Mouse (Mus musculus) stomach, postnatal 0 days (tissue): Measurements from ENCODE around the gene Hspbp1. TPM values are rescaled to one million over a fixed set of nuclear protein-coding genes. Genes with fewer than 3 reads are reported as not detected.
A peak's percentile ranks its signal among the peaks of the same experiment; 100 is the strongest.

ENCODE experiments used
- ATAC-seq: fragments of 200-750 bp; cut with Nextera tagmentation; 2 replicates; pipeline ENCODE4 v1.8.0; 2017; ENCODE audit not compliant: low FRiP score, low TSS enrichment
- DNase-seq: peaks from one replicate; pipeline ENCODE4 v3.0.0-alpha.2; 2016; ENCODE audit warnings: low spot score
- H3K27ac ChIP-seq: fragments of 300-500 bp; sonication (generic); replicated peaks from 2 replicates; pipeline ENCODE4 v1.5.1; 2014; ENCODE audit warnings: mild to moderate bottlenecking, control low read depth
- H3K27me3 ChIP-seq: fragments of 300-500 bp; sonication (generic); 2 replicates; pipeline ENCODE4 v1.6.1; 2014; ENCODE audit warnings: low read length; ENCODE audit not compliant: control insufficient read depth, insufficient read depth
- H3K36me3 ChIP-seq: fragments of 300-500 bp; sonication (generic); 2 replicates; pipeline ENCODE4 v1.6.1; 2014; ENCODE audit warnings: low read length, mixed read lengths; ENCODE audit not compliant: control insufficient read depth, insufficient read depth
- H3K4me1 ChIP-seq: fragments of 300-500 bp; sonication (generic); replicated peaks from 2 replicates; pipeline ENCODE4 v1.6.1; 2014; ENCODE audit warnings: antibody characterized with exemption; ENCODE audit not compliant: control insufficient read depth, insufficient read depth
- H3K4me2 ChIP-seq: fragments of 300-500 bp; sonication (generic); replicated peaks from 2 replicates; pipeline ENCODE4 v1.6.1; 2014; ENCODE audit warnings: low read depth, mild to moderate bottlenecking, control low read depth, moderate library complexity
- H3K4me3 ChIP-seq: fragments of 300-500 bp; sonication (generic); 2 replicates; pipeline ENCODE4 v1.5.1; 2014; ENCODE audit warnings: low read depth, low read length, control low read depth
- H3K9ac ChIP-seq: fragments of 300-500 bp; sonication (generic); 2 replicates; pipeline ENCODE4 v1.6.1; 2014; ENCODE audit warnings: mild to moderate bottlenecking, low read length, control low read depth, mixed read lengths
- H3K9me3 ChIP-seq: fragments of 300-500 bp; sonication (generic); 2 replicates; pipeline ENCODE4 v1.6.1; 2016; ENCODE audit warnings: low read length; ENCODE audit not compliant: control insufficient read depth
- CTCF ChIP-seq: IDR thresholded peaks from 2 replicates; pipeline ENCODE4 v1.5.1; 2016; ENCODE audit warnings: antibody characterized with exemption, low read depth, mild to moderate bottlenecking, moderate library complexity
- EP300 ChIP-seq: optimal IDR thresholded peaks from 2 replicates; pipeline ENCODE3; 2016; ENCODE audit warnings: antibody characterized with exemption
- WGBS: fragments of 180-500 bp; shearing (Covaris S2); extraction: QIAGEN DNeasy Blood & Tissue Kit; methylation state at CpG from one replicate; pipeline ENCODE4 v1.1.7; 2014; 5-methylcytosine and 5-hydroxymethylcytosine counted together
- polyA plus RNA-seq: library from polyadenylated mRNA; unstranded; fragments of >200 nt; fragmentation: Nextera tagmentation; extraction: Ambion mirVana; gene quantifications from 2 replicates; pipeline ENCODE4 v1.2.1, GENCODE M21; 2015

Hspbp1 gene
- 59.1 and 60.7 TPM in 2 replicates for polyA plus RNA-seq

- Histone ChIP-seq H3K9ac (peak within 1 kb of the TSS; percentile 63), H3K4me3 (peak within 1 kb of the TSS; percentile 76), H3K9me3 (no peaks in the 10 kb centered on the region), H3K36me3 (peaks cover 2% of the 10 kb centered on the region; the same call in 1 of the 2 replicates), H3K4me2 (peak within 1 kb of the TSS; percentile 79), H3K4me1 (peaks cover 5% of the 10 kb centered on the region), H3K27ac (peak within 1 kb of the TSS; percentile 79), H3K27me3 (no peaks in the 10 kb centered on the region)
- TF ChIP-seq EP300 (no peak), CTCF (peak; percentile 10; the same call in 1 of the 2 replicates)
- peak; percentile 98 for ATAC-seq
- peak; percentile 98 for DNase-seq
- under 1% methylated on average over 32 of the region's 32 CpGs for WGBS
These were observed at the start of gene Hspbp1 for GRCm38 (mm10) chr7:4684632-4685417. Gene Hspbp1 (minus strand): TSS chr7:4685068.

- H3K9me3 ChIP-seq, result no peaks in the 10 kb centered on the region
- no peak overlapping the region for H3K27ac ChIP-seq
These were observed 48.1 kb upstream of the Hspbp1 start for GRCm38 (mm10) chr7:4732968-4733392.

GRCm38 (mm10) chr7:4731090-4731489 is 46.2 kb upstream of the Hspbp1 start:
- Histone ChIP-seq H3K9me3 (no peaks in the 10 kb centered on the region), H3K4me2 (no peak overlapping the region), H3K4me3 (no peak overlapping the region), H3K27me3 (no peaks in the 10 kb centered on the region), H3K27ac (no peak overlapping the region), H3K9ac (no peak overlapping the region), H3K36me3 (no peaks in the 10 kb centered on the region), H3K4me1 (no peaks in the 10 kb centered on the region)
- ATAC-seq, result no peak
- DNase-seq, result no peak
- TF ChIP-seq CTCF, result no peak
- WGBS, result 77% methylated on average over 5 of the region's 5 CpGs

More at GRCm38 (mm10) chr7:4732968-4733392, 48.1 kb upstream of the Hspbp1 start:
- Histone ChIP-seq H3K27me3 (no peaks in the 10 kb centered on the region), H3K4me2 (no peak overlapping the region), H3K4me3 (no peak overlapping the region), H3K4me1 (no peaks in the 10 kb centered on the region), H3K9ac (no peak overlapping the region), H3K36me3 (no peaks in the 10 kb centered on the region)
- no peak for DNase-seq
- peak; percentile 77 for ATAC-seq
- TF ChIP-seq CTCF, result no peak
- no peak for TF ChIP-seq EP300
- WGBS, result 55% methylated on average over 6 of the region's 6 CpGs

GRCm38 (mm10) chr7:4725169-4725568 is 40.3 kb upstream of the Hspbp1 start, which contains the start of gene Tmem150b:
Gene Tmem150b (minus strand): TSS chr7:4725249.
- 71% methylated on average over 7 of the region's 7 CpGs for WGBS
- DNase-seq (peak; percentile 64), ATAC-seq (peak; percentile 83)
- Histone ChIP-seq H3K9me3 (no peaks in the 10 kb centered on the region), H3K27ac (peak within 1 kb of the TSS; percentile 78), H3K4me3 (peak within 1 kb of the TSS; percentile 32), H3K4me2 (peak within 1 kb of the TSS; percentile 58), H3K27me3 (no peaks in the 10 kb centered on the region; the same call in 1 of the 2 replicates), H3K9ac (peak within 1 kb of the TSS; percentile 31), H3K4me1 (no peaks in the 10 kb centered on the region), H3K36me3 (no peaks in the 10 kb centered on the region)
- TF ChIP-seq CTCF (no peak), EP300 (no peak)

GRCm38 (mm10) chr7:4724359-4724758 is 39.5 kb upstream of the Hspbp1 start:
- Histone ChIP-seq H3K9me3 (no peaks in the 10 kb centered on the region), H3K27ac (peak overlapping the region; percentile 78), H3K4me1 (no peaks in the 10 kb centered on the region), H3K27me3 (no peaks in the 10 kb centered on the region; the same call in 1 of the 2 replicates), H3K4me3 (peak overlapping the region; percentile 32), H3K4me2 (peak overlapping the region; percentile 58), H3K36me3 (no peaks in the 10 kb centered on the region), H3K9ac (peak overlapping the region; percentile 31)
- TF ChIP-seq EP300, result no peak
- no peak for TF ChIP-seq CTCF
- ATAC-seq (peak; percentile 57), DNase-seq (no peak)
- 27% methylated on average over 3 of the region's 3 CpGs for WGBS

GRCm38 (mm10) chr7:4723508-4723907 is 38.6 kb upstream of the Hspbp1 start:
- Histone ChIP-seq H3K9ac (peak overlapping the region; percentile 41; the same call in 1 of the 2 replicates), H3K4me1 (no peaks in the 10 kb centered on the region), H3K4me3 (peak overlapping the region; percentile 32), H3K4me2 (peak overlapping the region; percentile 58), H3K9me3 (no peaks in the 10 kb centered on the region), H3K27ac (peak overlapping the region; percentile 78; the same call in 1 of the 2 replicates), H3K27me3 (no peaks in the 10 kb centered on the region; the same call in 1 of the 2 replicates), H3K36me3 (no peaks in the 10 kb centered on the region)
- no peak for TF ChIP-seq EP300
- TF ChIP-seq CTCF, result no peak
- DNase-seq (peak; percentile 36), ATAC-seq (peak; percentile 19; the same call in 1 of the 2 replicates)
- 31% methylated on average over 12 of the region's 12 CpGs for WGBS
